Mouse (Mus musculus) lung, embryonic 15.5 days (tissue): ENCODE data around the gene Foxe1. TPM values are rescaled to one million over a fixed set of nuclear protein-coding genes. Genes with fewer than 3 reads are reported as not detected.

Experiments used
- ATAC-seq: fragments of 200-750 bp; cut with Nextera tagmentation; 2 replicates; pipeline ENCODE4 v1.8.0; 2017; ENCODE audit warnings: moderate number of reproducible peaks, borderline replicate concordance; ENCODE audit not compliant: low FRiP score, low TSS enrichment; ENCODE audit errors: extremely low read depth
- H3K27ac ChIP-seq: fragments of 300-500 bp; sonication (generic); 2 replicates; pipeline ENCODE4 v1.5.1; 2015; ENCODE audit warnings: moderate library complexity, mild to moderate bottlenecking, inconsistent platforms
- H3K27me3 ChIP-seq: fragments of 300-500 bp; sonication (generic); 2 replicates; pipeline ENCODE4 v1.6.1; 2015; ENCODE audit warnings: inconsistent platforms
- H3K36me3 ChIP-seq: fragments of 300-500 bp; sonication (generic); 2 replicates; pipeline ENCODE4 v1.6.1; 2015; ENCODE audit warnings: inconsistent platforms
- H3K4me1 ChIP-seq: fragments of 300-500 bp; sonication (generic); 2 replicates; pipeline ENCODE4 v1.6.1; 2015; ENCODE audit warnings: inconsistent platforms
- H3K4me2 ChIP-seq: fragments of 300-500 bp; sonication (generic); 2 replicates; pipeline ENCODE4 v1.6.1; 2015; ENCODE audit warnings: inconsistent platforms, mild to moderate bottlenecking, moderate library complexity
- H3K4me3 ChIP-seq: fragments of 300-500 bp; sonication (generic); 2 replicates; pipeline ENCODE4 v1.5.1; 2015; ENCODE audit warnings: mild to moderate bottlenecking, inconsistent platforms
- H3K9ac ChIP-seq: fragments of 300-500 bp; sonication (generic); 2 replicates; pipeline ENCODE4 v1.6.1; 2015; ENCODE audit warnings: inconsistent platforms
- H3K9me3 ChIP-seq: fragments of 300-500 bp; sonication (generic); 2 replicates; pipeline ENCODE4 v1.6.1; 2016; ENCODE audit warnings: inconsistent platforms
- WGBS: fragments of 180-500 bp; shearing (Covaris S2); methylation state at CpG from one replicate; pipeline ENCODE4 v1.1.7; 2015; 5-methylcytosine and 5-hydroxymethylcytosine counted together
- polyA plus RNA-seq: library from polyadenylated mRNA; unstranded; fragments of >200 nt; fragmentation: Nextera tagmentation; extraction: Ambion mirVana; gene quantifications from 2 replicates; pipeline ENCODE4 v1.2.1, GENCODE M21; 2015

The Foxe1 gene
- polyA plus RNA-seq, 1 experiment from 2014 or later, result 0.05 TPM

- peaks cover 11% of the 10 kb centered on the region for H3K36me3 ChIP-seq
- 0 out of 2 replicates have a peak, but pooled peaks have one; percentile 0 for ATAC-seq
- no peaks in the 10 kb centered on the region for H3K9me3 ChIP-seq
- WGBS, result 13% methylated on average over 5 of the region's 5 CpGs
- peak overlapping the region; percentile 69 for H3K9ac ChIP-seq
- H3K27ac ChIP-seq, result peak overlapping the region; percentile 93
- H3K4me2 ChIP-seq, result peak overlapping the region; percentile 71
- H3K4me3 ChIP-seq, result peak overlapping the region; percentile 54
- H3K27me3 ChIP-seq, result no peaks in the 10 kb centered on the region
- H3K4me1 ChIP-seq, result no peaks in the 10 kb centered on the region; the same call in 1 of the 2 replicates
These were observed 45.1 kb downstream of the Foxe1 start for GRCm38 (mm10) chr4:46388556-46388955.

DNA sequence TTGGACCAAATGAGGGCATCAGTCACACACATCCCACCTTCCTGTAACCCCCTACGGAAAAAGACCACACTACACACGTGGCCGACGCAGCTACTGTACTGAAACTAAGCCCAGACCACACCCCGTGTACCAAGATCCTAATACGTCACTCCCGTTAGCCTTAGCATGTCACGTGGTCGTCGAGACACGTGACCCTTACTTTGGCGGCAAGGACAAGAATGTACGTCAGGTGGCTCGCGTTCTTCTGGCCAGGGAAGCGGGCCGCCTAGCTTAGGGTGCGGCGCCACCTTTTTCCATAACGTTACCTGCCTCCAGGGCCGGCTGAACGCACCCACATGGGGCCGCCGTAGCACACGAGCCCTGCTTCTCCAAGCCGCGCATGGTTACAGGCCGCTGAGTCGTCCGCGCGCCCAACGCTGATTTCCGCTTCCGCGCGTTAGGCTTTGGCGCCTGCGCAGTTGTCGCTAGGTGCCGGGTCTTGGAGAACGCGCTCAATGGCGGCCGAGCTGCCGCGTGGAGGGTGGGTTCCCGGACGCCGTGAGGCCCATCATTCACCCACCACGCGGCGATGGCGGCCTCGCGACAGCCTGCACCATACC lies 45.7 kb downstream of the Foxe1 start, which contains the start of gene Trmo:
TSS of gene Trmo (minus strand) at position 425 of the 599 bp plus-strand sequence.
- Histone ChIP-seq H3K27me3 (no peaks in the 10 kb centered on the region), H3K4me1 (no peaks in the 10 kb centered on the region; the same call in 1 of the 2 replicates), H3K9me3 (no peaks in the 10 kb centered on the region), H3K4me2 (peak within 1 kb of the TSS; percentile 71), H3K36me3 (peaks cover 11% of the 10 kb centered on the region), H3K4me3 (peak within 1 kb of the TSS; percentile 54), H3K9ac (peak within 1 kb of the TSS; percentile 69), H3K27ac (peak within 1 kb of the TSS; percentile 93)
- under 1% methylated on average over 56 of the region's 56 CpGs for WGBS
- peak; percentile 95 for ATAC-seq

- Histone ChIP-seq H3K4me3 (peak overlapping the region; percentile 54), H3K4me1 (no peaks in the 10 kb centered on the region; the same call in 1 of the 2 replicates), H3K27ac (peak overlapping the region; percentile 93), H3K27me3 (no peaks in the 10 kb centered on the region), H3K9me3 (no peaks in the 10 kb centered on the region), H3K4me2 (peak overlapping the region; percentile 71), H3K36me3 (peaks cover 11% of the 10 kb centered on the region), H3K9ac (peak overlapping the region; percentile 69)
- ATAC-seq, result no peak
- 2% methylated on average over 24 of the region's 24 CpGs for WGBS
These were observed 46.4 kb downstream of the Foxe1 start for GRCm38 (mm10) chr4:46389612-46390341.

- ATAC-seq, result no peak
- Histone ChIP-seq H3K9me3 (no peaks in the 10 kb centered on the region), H3K4me2 (peak overlapping the region; percentile 71), H3K36me3 (peaks cover 5% of the 10 kb centered on the region; the same call in 1 of the 2 replicates), H3K4me1 (no peaks in the 10 kb centered on the region; the same call in 1 of the 2 replicates), H3K9ac (0 out of 2 replicates have a peak overlapping the region, but pooled peaks have one; percentile 69), H3K4me3 (peak overlapping the region; percentile 54), H3K27me3 (no peaks in the 10 kb centered on the region), H3K27ac (peak overlapping the region; percentile 93; the same call in 1 of the 2 replicates)
- WGBS, result 23% methylated on average over 9 of the region's 9 CpGs
These were observed 47.1 kb downstream of the Foxe1 start for GRCm38 (mm10) chr4:46390390-46390970.

GRCm38 (mm10) chr4:46394388-46394787 lies 51.0 kb downstream of the Foxe1 start:
- no peak for ATAC-seq
- Histone ChIP-seq H3K9ac (no peak overlapping the region), H3K4me3 (no peak overlapping the region), H3K36me3 (no peaks in the 10 kb centered on the region), H3K27me3 (no peaks in the 10 kb centered on the region), H3K4me2 (no peak overlapping the region), H3K27ac (no peak overlapping the region), H3K4me1 (no peaks in the 10 kb centered on the region; the same call in 1 of the 2 replicates), H3K9me3 (no peaks in the 10 kb centered on the region)
- WGBS, result 72% methylated on average over 2 of the region's 2 CpGs

DNA sequence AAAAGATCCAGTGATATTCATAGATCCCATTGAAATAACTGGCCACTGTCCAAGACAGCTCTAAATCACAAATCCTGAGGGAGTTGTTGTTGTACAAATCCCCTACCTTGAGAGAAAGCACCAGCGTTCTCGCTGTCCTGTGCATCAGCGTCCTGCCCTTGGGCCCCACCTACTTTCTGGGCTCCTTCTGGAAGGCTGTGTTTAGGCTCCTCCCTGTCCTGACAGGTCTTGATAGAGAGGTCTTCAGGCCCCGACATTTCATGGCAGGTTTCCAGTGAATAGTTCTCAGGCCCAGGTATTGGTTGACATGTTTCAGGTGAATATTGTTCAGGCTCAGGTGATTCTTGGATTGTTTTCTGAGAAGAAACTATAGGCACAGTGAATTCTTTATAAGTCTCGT lies 52.3 kb downstream of the Foxe1 start:
- H3K27ac ChIP-seq, result no peak overlapping the region
- 24% methylated on average over 5 of the region's 5 CpGs for WGBS
- no peak overlapping the region for H3K9ac ChIP-seq
- ATAC-seq, result peak; percentile 59; the same call in 1 of the 2 replicates
- H3K9me3 ChIP-seq, result no peaks in the 10 kb centered on the region
- H3K27me3 ChIP-seq, result no peaks in the 10 kb centered on the region
- H3K4me2 ChIP-seq, result no peak overlapping the region
- no peak overlapping the region for H3K4me3 ChIP-seq
- H3K4me1 ChIP-seq, result no peaks in the 10 kb centered on the region
- H3K36me3 ChIP-seq, result no peaks in the 10 kb centered on the region

Other genes with a start within 250 kb of the Foxe1 start
- 71.2 TPM in 2 replicates for gene Ncbp1, start 205.0 kb upstream of the Foxe1 start, polyA plus RNA-seq
- 39.6 and 41.7 TPM in 2 replicates for gene Tstd2, start 204.9 kb upstream of the Foxe1 start, polyA plus RNA-seq
- gene Xpa, start 147.3 kb upstream of the Foxe1 start, polyA plus RNA-seq, result 16.7 and 19.7 TPM in 2 replicates
- gene Trmo, start 45.8 kb downstream of the Foxe1 start, polyA plus RNA-seq, result 10.0 and 11.2 TPM in 2 replicates
- gene Hemgn, start 69.9 kb downstream of the Foxe1 start, polyA plus RNA-seq, result 1.2 and 2.5 TPM in 2 replicates
- 290 and 292 TPM in 2 replicates for gene Anp32b, start 107.3 kb downstream of the Foxe1 start, polyA plus RNA-seq
- 84.7 and 90.6 TPM in 2 replicates for gene Nans, start 145.6 kb downstream of the Foxe1 start, polyA plus RNA-seq
- 2.2 and 2.7 TPM in 2 replicates for gene Trim14, start 192.5 kb downstream of the Foxe1 start, polyA plus RNA-seq